Mouse (Mus musculus) embryo, embryonic 10.5 days (tissue): ENCODE measurements around the gene Fdx1l.
"Not testable (repeated sequence)": the region's sequence is repeated elsewhere in the genome, so short reads cannot be mapped to it uniquely, and the experiment has no call there.

Experiments used
- DNase-seq: peaks from one replicate; pipeline ENCODE4 v3.0.0-alpha.2; 2015; ENCODE audit warnings: low spot score

Fdx1l gene

GRCm38 (mm10) chr9:21072641-21073040, 773 bp downstream of the Fdx1l start:
- DNase-seq = peak; percentile 36

GRCm38 (mm10) chr9:21067006-21067684, 6.3 kb downstream of the Fdx1l start, which contains the start of gene Zglp1:
Gene Zglp1 (minus strand): TSS chr9:21067093.
- no peak for DNase-seq

DNA sequence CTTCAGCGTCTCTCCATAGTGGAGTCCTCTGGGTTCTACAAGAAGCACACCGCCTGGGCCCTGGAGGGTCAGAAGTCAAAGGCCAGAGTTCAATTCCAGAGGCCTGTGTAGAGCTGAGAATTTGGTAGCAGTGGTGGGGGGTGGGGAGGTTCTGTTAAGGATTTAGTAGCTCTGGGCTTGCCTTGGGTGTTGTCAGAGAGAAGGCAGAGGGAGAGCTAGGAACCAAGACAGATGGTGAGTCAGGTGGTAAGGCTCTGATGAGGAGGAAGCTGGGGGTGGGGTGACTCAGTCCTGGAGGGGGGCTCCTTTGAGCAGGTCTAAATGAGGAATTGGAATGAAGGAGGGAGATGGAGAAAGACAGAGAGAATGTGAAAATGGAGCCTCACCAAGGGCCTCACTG, 10.5 kb downstream of the Fdx1l start:
- DNase-seq = no peak

DNA sequence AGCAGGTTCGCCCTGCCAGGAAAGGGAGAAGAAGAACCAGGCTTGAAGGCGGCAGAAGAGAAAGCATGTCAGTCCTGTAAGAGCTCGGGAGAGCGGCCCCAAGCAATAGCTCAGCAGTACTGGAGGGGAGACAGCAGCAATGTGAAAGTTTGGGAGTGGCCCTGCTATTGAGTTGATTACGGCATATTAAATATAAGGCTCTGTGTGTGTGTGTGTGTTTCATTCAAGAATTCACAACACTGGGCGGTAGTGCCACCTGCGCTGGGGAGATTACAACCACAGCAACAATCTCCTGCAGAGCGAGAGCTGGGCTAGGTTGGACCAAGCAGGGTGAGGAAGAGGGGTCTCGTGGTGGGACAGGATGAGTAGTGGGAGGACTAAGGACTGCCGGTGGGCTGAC, 21.8 kb downstream of the Fdx1l start:
- no peak for DNase-seq

DNA sequence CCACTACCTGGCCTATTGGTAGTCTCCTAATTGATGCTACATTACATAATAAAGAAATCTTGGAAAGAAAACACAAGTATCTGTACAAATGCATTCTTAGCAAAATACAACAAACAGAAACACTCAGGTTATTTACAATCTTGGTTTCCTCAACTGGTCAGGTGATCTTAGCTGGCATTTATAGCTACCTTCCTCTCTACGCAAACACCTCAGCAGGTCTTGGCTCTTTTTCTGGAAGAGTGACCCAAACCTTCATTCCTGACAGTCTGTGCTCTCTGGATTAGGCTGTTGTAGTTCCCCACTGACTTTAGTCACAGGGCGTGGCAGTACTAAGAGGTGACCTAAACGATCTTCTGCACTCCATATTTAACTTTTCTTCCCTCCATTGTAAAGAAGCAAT, 28.2 kb downstream of the Fdx1l start:
- DNase-seq = no peak

DNA sequence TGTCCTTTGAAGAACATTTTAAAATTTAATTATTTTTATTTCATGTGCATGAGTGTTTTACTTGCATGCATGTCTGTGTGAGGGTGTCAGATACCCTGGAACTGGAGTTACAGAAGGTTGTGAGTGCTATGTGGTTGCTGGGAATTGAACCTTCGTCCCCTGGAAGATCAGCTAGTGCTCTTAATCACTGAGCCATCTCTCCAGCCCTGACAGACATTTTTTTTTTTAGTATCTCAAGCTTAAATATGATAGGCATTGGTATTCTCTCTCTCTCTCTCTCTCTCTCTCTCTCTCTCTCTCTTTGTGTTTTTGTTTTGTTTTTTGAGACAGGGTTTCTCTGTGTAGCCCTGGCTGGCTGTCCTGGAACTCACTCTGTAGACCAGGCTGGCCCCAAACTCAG, 28.6 kb downstream of the Fdx1l start:
- not testable (repeated sequence) for DNase-seq

DNA sequence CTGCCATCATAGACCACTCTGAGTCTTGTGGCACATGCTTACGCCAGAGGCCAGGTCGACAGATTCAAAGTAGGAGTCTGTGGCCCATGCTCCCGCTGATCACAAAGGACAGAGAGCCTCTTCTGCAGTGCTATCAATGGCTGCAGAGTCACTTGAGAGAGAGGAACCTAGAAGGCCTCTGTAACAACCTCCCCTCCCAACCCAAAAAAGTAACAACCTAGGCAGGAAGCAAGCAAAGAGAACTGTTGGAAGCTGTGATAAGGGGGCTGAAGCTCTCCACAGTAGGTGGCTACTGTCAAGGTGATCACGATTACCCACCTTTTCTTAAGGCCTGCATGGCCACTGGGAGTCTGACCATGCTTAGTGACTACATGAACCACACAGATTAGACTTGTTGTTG, 29.9 kb downstream of the Fdx1l start:
- no peak for DNase-seq

GRCm38 (mm10) chr9:21041308-21041707, 32.1 kb downstream of the Fdx1l start:
- DNase-seq = no peak

DNA sequence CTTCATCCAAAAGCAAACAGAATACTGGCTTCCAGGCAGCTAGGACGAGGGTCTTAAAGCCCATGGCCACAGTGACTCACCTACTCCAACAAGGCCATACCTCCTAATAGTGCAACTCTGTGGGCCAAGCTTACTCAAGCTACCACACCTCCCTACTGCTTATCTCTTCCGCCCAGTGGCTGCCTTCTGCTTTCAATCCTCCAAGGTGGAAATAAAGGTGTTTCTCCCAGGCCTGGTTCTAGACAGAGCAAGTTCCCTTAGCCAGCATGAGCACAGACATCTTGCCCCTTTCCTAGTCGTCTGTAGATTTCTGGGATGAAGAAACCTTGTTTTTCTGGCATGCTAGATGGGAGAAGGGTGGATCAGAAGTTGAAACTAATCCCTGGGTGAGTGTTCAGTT, 33.6 kb downstream of the Fdx1l start:
- DNase-seq = no peak

GRCm38 (mm10) chr9:21037481-21037891, 35.9 kb downstream of the Fdx1l start:
- DNase-seq = peak; percentile 38

DNA sequence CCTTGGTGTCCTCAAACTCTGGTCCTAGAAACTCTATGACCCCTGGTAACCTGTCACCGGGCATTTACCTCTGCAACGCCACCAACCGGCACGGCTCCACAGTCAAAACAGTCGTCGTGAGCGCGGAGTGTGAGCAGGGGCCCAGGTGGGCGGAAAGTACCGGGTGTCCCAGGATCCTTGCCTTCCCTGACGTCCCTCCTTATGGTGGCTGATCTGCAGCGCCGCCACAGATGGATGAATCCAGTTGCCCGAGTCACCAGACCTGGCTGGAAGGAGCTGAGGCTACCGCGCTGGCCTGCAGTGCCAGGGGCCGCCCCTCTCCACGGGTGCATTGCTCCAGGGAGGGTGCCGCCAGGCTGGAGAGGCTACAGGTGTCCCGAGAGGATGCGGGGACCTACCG, 36.7 kb downstream of the Fdx1l start:
- DNase-seq = no peak

DNA sequence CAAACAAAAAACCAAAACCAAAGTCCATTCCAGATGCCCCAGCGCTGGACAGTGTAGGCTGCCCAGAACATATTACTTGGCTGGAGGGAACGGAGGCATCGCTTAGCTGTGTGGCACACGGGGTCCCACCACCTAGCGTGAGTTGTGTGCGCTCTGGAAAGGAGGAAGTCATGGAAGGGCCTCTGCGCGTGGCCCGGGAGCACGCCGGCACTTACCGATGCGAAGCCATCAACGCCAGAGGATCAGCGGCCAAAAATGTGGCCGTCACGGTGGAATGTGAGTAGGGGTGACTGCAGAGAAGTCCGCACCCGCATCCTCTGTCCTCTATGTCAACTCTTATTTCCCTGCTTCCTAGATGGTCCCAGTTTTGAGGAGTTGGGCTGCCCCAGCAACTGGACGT, 37.3 kb downstream of the Fdx1l start:
- no peak for DNase-seq

GRCm38 (mm10) chr9:21035586-21035985, 37.8 kb downstream of the Fdx1l start:
- no peak for DNase-seq

GRCm38 (mm10) chr9:21034481-21035085, 38.8 kb downstream of the Fdx1l start:
- DNase-seq = no peak

GRCm38 (mm10) chr9:21033136-21033535, 40.3 kb downstream of the Fdx1l start:
- DNase-seq = peak; percentile 90

DNA sequence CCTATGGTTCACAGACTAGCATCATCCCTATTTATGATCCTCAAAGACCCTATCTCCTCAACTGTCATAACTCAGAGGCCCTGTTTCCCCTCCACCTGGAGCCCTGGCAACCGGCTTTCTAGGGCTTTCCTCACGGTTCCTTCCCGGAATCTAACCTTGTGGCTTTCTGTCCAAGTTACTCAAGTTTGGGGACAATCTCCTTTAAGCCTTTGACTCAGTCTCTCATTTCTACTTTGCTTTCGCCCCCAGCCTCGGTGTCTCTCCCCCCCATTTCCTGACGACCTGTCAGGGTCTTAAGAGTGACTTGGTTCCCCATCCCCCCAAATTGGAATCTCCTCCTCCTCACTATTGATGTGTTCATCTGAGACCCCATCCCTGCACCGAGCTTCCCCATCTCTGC, 40.9 kb downstream of the Fdx1l start:
- DNase-seq = no peak

GRCm38 (mm10) chr9:21031896-21032351, 41.5 kb downstream of the Fdx1l start, which contains the start of gene Icam5:
Gene Icam5 (plus strand): TSS chr9:21032073.
- DNase-seq = no peak

- DNase-seq = peak; percentile 72
These were observed 42.0 kb downstream of the Fdx1l start for GRCm38 (mm10) chr9:21031251-21031895.

DNA sequence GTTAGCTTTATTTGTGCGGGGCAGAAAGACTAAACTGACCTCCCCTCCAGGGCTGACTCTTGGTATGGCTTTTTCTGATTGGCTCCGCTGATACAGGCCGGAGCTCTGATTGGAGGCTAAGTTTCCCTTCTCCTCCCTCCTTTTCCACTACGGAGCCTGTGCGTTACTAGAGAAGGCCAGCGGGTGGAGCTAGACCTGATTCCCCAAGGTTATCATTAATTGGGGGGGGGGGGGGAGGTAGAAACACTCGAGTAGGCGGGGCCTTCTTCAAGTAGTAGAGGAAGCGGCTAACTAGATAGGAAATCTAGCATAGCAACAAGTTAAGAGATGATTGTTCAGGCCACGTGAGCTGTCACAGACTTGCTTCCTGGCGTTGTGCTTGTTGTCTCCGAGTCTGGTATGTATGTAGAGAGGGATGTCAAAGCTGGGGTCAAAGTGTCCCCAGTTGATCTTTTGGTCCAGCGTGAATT, 42.6 kb downstream of the Fdx1l start:
- DNase-seq = peak; percentile 93

DNA sequence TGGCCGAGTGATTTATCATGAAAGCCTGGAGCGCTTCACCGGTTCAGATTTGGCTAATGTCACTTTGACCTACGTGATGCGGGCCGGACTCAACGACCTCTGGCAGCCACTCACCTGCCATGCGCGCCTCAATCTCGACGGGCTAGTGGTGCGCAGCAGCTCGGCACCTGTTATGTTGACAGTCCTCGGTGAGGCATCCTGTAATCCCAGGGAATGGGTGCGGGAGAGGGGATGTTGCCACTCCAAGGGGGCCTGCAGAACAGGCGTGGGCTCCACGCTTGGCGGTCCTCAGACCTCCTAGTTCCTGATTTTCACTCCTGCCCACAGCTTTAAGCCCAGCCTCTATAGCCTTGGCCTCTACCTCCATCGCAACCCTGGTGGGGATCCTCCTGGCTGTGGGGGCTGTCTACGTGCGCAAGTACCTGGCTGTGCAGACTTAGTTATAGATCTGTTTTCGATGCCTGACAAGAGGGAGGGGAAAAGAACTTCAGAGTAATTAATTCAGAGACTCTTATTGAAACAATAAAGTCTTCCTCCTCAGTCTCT, 43.3 kb downstream of the Fdx1l start:
- no peak for DNase-seq

GRCm38 (mm10) chr9:21029291-21030054, 43.9 kb downstream of the Fdx1l start, which contains the start of gene Icam4:
Gene Icam4 (plus strand): TSS chr9:21029373.
- DNase-seq = peak; percentile 89

DNA sequence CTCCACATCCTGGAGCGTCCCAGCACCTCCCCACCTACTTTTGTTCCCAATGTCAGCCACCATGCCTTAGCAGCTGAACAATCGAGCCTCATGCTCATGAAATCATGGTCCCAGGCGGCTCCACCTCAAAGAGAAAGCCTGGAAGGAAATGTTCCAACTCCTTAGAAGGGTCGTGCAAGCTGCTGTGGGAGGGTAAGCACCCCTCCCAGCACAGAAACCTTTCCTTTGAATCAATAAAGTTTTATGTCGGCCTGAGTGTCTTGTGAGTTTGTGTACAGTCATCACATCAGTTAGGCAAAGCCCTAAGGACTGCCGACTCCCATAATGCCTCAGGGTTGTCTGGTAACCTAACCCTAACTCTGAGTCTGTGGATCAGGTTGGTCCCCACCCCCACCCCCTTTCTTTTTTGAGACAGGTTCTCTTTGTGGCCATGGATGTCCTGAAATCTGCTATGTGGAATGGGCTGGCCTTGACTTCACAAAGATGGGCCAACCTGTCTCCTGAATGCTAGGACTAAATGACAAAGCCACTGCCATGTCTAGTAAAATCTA, 44.8 kb downstream of the Fdx1l start:
- no peak for DNase-seq
